Mouse (Mus musculus) forebrain, embryonic 12.5 days (tissue): Measurements from ENCODE around the gene Prr5. TPM values are rescaled to one million over a fixed set of nuclear protein-coding genes. Genes with fewer than 3 reads are reported as not detected.

ENCODE experiments used
- polyA plus RNA-seq: library from polyadenylated mRNA; unstranded; fragments of >200 nt; fragmentation: Nextera tagmentation; extraction: Ambion mirVana; gene quantifications from 2 replicates; pipeline ENCODE4 v1.2.1, GENCODE M21; 2016

Prr5 gene
- polyA plus RNA-seq, 1 experiment from 2014 or later: 10.1 TPM

Other genes starting within 250 kb of the Prr5 start
- 8.7 and 9.2 TPM in 2 replicates for gene Shisal1, start 222.5 kb upstream of the Prr5 start, polyA plus RNA-seq
- 48.8 and 56.2 TPM in 2 replicates for gene Rtl6, start 111.8 kb upstream of the Prr5 start, polyA plus RNA-seq
- 0.60 and 1.1 TPM in 2 replicates for gene Arhgap8, start 50.4 kb downstream of the Prr5 start, polyA plus RNA-seq
- 17.6 and 24.4 TPM in 2 replicates for gene Phf21b, start 186.4 kb downstream of the Prr5 start, polyA plus RNA-seq